Mouse (Mus musculus) lung, adult 2 months (tissue): ENCODE data around the gene Plce1.

ENCODE experiments used
- CTCF ChIP-seq: fragments of 200-500 bp; IDR thresholded peaks from 2 replicates; pipeline ENCODE4 v1.5.1; 2011; ENCODE audit warnings: mild to moderate bottlenecking, low read length, control low read depth; ENCODE audit not compliant: insufficient read depth
- POLR2A ChIP-seq: fragments of 200-500 bp; IDR thresholded peaks from 2 replicates; pipeline ENCODE4 v1.6.1; 2011; ENCODE audit warnings: low read depth, mild to moderate bottlenecking, control low read depth, low read length, borderline replicate concordance; ENCODE audit errors: extremely low read depth

- TF ChIP-seq CTCF (no peak), POLR2A (no peak)
Observed at GRCm38 (mm10) chr19:38441860-38442259, 39.0 kb upstream of the Plce1 start.
